Mouse (Mus musculus) right cerebral cortex, adult 2 months (tissue): Measurements from ENCODE around the gene Olfr356.

Experiments
- DNase-seq, 2 experiments: peaks; one replicate each; pipeline ENCODE4 v3.0.0; 2021 to 2022; ENCODE audit warnings: low spot score in 2 of 2

Gene Olfr356

DNA sequence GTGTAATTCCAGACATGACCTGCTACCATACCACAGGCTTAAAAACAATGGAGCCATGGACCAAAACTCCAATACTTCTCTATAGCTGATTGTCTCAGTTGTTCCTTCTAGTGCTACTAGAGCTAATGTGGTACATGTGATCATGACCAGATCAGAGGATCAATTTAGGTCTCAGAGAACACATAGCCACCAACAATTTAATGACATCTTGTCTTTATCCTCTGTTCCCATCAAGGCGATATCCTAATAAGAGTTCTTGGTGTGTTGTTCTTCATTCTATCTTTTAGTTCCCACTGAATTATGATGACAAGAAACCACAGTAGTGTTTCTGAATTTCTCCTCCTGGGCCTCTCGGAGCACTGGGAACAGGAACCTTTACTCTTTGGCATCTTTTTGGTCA is at the start of gene Olfr356:
Gene Olfr356 (plus strand): TSS at position 301 of the 400 bp plus-strand sequence.
- no peak for DNase-seq

DNA sequence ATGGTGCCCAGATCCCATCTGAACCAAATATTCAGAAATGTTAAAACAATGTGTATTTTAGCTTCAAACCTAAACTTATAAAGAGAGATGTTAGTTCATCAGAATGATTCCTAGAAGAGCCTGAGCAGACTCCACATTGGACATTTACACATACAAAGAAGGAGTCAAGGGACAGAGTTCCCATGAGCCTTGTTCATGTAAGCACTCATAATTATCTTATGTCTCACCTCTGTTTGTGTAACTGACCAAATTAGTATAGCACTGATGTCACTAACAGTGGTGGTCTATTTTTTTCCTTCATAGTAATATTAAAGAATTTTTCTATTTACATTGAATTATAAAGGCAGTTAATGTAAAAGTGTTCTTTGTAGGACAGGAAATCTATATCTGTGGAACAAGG is 44.1 kb upstream of the Olfr356 start, which contains the start of gene Olfr353:
Gene Olfr353 (minus strand): TSS at position 101 of the 400 bp plus-strand sequence.
- DNase-seq, result no peak

DNA sequence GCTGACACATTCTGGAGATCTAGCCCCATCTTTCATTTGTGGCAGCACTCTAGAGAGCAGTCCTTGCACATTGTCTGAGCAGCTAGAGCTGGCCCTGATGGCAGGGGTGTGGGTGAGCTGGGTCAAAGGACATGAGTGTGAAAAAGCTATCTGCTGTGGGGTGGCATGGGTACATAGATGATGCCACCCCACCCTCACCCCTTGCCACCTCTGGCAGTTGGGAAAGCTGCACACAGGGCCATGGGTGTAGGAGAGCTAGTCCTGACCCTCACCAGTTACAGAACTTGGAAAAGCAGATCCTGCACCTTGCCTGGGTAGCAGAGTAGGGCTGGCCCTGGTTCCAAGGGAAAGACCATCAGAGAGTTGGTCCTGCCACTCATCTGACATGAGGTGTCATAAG is 39.8 kb upstream of the Olfr356 start:
- DNase-seq, result no peak

DNA sequence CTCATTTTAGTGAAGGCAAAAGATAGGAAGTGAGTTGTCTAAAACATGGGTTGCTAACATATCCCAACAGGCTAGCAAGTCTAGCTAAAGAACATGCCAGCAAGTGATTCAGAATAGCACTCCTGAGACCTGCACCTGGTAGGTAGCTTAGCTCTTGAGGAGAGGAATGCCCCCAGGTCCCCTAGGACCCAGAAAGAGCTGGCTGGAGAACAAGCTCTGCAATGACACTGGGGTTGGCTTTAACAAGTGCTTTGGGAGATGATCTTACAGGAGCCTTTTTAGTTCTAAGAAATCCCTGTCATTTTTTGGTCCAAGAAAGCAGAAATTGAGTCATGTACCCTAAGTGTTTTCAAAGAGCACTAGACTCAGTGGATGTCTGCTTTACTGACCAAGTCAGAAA is 31.5 kb upstream of the Olfr356 start, which contains the start of gene Olfr354:
Gene Olfr354 (plus strand): TSS at position 301 of the 400 bp plus-strand sequence.
- DNase-seq, result no peak

DNA sequence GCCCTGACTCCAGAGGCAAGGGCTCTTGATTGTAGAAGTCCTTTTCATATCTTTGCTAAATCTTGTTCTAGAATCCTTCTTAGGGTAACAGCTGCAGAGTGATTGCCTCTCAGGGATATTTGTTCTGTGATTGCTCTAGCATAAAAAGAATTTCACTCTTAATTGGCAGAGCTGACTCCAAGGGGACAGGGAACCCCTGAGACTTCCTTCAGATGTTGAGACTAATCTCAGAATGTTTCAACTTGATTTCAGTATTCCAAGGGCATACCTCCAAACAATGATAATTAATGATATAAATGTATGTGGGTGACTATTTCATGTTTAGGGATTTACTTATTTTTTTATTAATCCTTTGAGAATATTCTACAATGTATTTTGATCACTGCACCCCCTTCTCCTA is 8.1 kb upstream of the Olfr356 start, which contains the start of gene Olfr355:
Gene Olfr355 (minus strand): TSS at position 101 of the 400 bp plus-strand sequence.
- no peak for DNase-seq
